Mouse (Mus musculus) frontal cortex, postnatal 10 days (tissue): ENCODE results near the gene Optn.

ENCODE experiments used
- DNase-seq, 2 experiments: peaks; one replicate each; pipeline ENCODE4 v3.0.0; 2022; ENCODE audit warnings: low spot score in 2 of 2, mixed read lengths in 1 of 2

The Optn gene

GRCm38 (mm10) chr2:5029808-5030207, 34.0 kb downstream of the Optn start:
- DNase-seq, result no peak

- no peak for DNase-seq
These were observed 35.8 kb downstream of the Optn start for GRCm38 (mm10) chr2:5028047-5028446.

- no peak for DNase-seq
These were observed 36.8 kb downstream of the Optn start for GRCm38 (mm10) chr2:5027057-5027456.

GRCm38 (mm10) chr2:5025162-5025733, 38.6 kb downstream of the Optn start:
- DNase-seq, result no peak

GRCm38 (mm10) chr2:5023699-5024399, 40.0 kb downstream of the Optn start:
- DNase-seq, result no peak

- DNase-seq, result no peak
These were observed 40.6 kb downstream of the Optn start for GRCm38 (mm10) chr2:5023275-5023674.

GRCm38 (mm10) chr2:5019708-5020107, 44.1 kb downstream of the Optn start:
- no peak for DNase-seq

- no peak for DNase-seq
These were observed 46.9 kb downstream of the Optn start for GRCm38 (mm10) chr2:5016922-5017321.

GRCm38 (mm10) chr2:5015527-5015926, 48.3 kb downstream of the Optn start:
- DNase-seq, result no peak

- DNase-seq, result no peak
These were observed 49.2 kb downstream of the Optn start for GRCm38 (mm10) chr2:5014616-5015015.

- peak; percentile 90 to 91 for DNase-seq
These were observed 51.1 kb downstream of the Optn start, which contains the start of gene Mcm10 for GRCm38 (mm10) chr2:5012491-5013324. TSS of gene Mcm10 (minus strand) at chr2:5012791.

GRCm38 (mm10) chr2:5011898-5012490, 51.9 kb downstream of the Optn start:
- DNase-seq, result no peak

GRCm38 (mm10) chr2:5007107-5007506, 56.7 kb downstream of the Optn start:
- DNase-seq, result no peak

GRCm38 (mm10) chr2:5001266-5001665, 62.6 kb downstream of the Optn start:
- no peak for DNase-seq

- DNase-seq, result no peak
These were observed 64.9 kb downstream of the Optn start for GRCm38 (mm10) chr2:4998905-4999304.

GRCm38 (mm10) chr2:4996421-4996824, 67.4 kb downstream of the Optn start:
- DNase-seq, result no peak

- DNase-seq, result no peak
These were observed 68.2 kb downstream of the Optn start for GRCm38 (mm10) chr2:4995646-4996045.

- DNase-seq, result no peak
These were observed 69.4 kb downstream of the Optn start for GRCm38 (mm10) chr2:4994436-4994835.

- peak; percentile 31 to 33 for DNase-seq
These were observed 70.3 kb downstream of the Optn start for GRCm38 (mm10) chr2:4993584-4993983.

GRCm38 (mm10) chr2:4988826-4989424, 74.9 kb downstream of the Optn start:
- no peak for DNase-seq

- no peak for DNase-seq
These were observed 76.3 kb downstream of the Optn start for GRCm38 (mm10) chr2:4987388-4988180.
